Mouse (Mus musculus) lung, postnatal 4 days (tissue): ENCODE measurements around the gene Stk24.
A peak's percentile ranks its signal among the peaks of the same experiment; 100 is the strongest.

ENCODE experiments used
- DNase-seq, 2 experiments: peaks; one replicate each; pipeline ENCODE4 v3.0.0; 2021

Stk24 gene

GRCm38 (mm10) chr14:121378243-121379115, 1.3 kb downstream of the Stk24 start:
- DNase-seq: peak; percentile 77 to 81

- no peak for DNase-seq
Observed at GRCm38 (mm10) chr14:121376566-121376965, 3.2 kb downstream of the Stk24 start.

DNA sequence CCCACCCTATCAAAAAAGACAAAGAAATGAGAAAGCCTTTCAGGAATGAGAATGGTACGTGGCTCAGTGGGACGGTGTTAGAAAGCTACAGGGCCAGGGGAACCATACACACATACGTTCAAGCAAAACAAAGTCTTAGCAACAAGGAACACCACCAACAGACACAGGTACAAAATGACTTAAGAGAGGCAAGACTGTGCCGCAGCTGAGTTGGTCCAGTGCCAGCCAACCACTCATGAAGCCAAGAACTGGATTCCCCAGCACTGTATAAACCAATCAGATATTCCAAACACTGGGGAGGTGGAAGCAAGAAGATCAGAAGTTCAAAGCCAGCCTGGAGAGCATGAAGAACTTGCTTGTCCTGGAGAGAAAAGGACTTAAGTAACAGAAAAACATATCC, 5.9 kb downstream of the Stk24 start:
- DNase-seq: no peak

DNA sequence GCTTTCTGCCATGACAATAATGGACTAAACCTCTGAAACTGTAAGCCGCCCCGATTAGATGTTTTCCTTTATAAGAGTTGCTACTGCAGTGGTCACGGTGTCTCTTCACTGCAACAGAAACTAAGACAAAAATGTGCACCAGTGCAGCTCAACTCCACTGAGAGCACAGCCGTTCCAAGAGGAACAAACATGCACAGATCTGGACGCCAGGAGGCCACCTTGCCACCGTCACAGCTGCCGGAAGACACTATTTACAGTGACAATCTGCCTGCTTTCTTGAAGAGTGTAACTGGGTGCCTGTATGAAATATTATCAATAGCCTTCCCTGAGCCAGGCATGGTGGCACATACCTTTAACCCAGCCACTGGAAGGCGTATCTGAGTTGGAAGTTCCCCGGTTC, 6.8 kb downstream of the Stk24 start:
- peak in 1 of 2 experiments; percentile 38 for DNase-seq

DNA sequence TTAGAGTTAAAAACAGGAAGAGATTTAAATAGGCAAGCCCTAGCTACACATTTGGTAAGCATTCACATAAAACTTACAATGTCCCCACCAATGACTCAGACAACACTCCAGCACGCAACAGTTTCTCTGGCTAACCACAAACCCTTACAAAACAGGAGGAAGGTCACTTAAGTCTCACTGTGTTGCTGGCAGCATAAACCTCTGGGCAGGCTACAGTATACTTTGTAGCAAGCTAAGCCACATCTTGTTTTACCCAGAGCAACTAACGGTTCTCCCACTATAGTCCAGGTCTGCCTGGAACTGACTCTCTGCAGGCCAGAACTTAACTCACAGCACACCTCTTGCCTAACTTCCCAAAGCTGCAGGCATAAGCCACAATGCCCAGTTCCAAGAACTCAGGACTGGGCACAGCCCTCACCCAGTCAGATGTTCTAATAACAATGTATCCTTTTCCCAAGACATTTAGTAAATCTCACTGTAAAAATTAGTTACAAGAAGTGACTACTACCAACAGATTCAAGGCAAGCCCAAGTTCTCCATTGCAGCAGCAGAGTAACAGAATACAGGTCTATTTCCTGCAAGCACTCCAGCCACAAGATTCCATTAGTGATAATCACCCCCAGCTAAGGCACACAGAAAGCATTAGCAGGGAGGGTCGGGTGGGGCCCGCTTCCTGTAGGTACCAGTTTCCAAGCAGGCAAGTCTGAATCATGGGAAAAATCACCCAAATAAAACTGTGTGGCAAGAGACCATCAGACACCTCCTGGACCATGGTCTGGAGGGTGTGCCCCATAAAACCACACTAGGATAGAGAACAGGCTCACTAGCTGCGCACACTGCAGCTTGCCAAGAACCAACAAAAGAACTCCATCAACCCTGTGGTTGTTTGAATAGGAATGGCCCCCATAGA, 7.6 kb downstream of the Stk24 start:
- peak in 1 of 2 experiments; percentile 40 for DNase-seq

DNA sequence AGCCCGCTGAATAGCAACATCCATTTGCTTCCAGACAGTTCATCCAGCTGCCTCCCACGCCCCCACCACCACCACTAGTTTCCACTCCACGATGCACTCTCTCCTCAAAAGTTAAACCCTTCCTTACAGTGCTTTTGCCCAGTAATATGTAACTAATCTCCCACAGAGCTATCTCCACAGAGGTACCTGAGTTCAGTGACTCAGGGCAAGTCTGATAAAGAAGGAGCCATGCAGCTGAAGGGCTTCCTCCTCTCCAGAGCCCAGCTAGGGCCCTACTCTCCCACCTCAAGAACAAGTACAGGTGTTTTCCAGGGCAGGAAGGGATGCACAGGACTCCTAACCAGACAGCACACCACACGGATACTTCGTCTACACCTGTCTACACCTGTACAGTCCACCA, 10.4 kb downstream of the Stk24 start:
- DNase-seq: no peak

- DNase-seq: peak in 1 of 2 experiments; percentile 29
Observed at GRCm38 (mm10) chr14:121368108-121368705, 11.6 kb downstream of the Stk24 start.

DNA sequence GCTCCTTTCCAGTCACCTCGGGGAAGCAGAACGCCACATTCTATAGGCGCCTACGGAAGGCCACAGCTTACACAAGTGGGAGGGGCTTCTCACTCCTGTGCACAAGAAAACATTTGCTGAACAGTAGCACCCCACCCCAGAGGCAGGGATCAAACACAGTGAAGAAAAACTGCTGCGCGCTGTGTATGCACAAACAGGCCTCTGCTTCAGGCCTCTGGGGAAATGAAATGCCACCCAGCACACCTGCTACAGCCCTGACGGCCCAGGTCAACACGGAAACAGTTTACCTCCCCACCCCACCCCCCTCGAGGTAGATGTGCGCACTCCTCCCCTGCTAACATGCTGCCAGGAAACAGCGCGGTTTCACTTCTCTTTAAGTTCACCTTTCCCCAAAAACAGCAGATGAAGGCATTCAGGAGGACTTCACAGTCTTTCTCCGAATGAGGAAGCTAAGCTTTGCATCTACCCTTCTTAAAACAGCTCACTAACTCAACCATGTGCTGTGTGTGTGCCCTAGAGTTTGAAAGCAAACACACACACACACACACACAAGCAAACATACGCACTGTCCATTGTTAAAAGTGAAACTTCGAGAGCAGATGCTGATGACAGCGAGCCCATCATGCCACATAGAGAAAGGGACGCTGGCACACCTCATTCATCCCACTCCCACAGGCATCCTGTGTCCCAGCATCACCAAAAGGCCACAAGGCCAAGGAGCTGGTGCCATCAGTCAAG, 13.7 kb downstream of the Stk24 start:
- peak; percentile 55 to 58 for DNase-seq

DNA sequence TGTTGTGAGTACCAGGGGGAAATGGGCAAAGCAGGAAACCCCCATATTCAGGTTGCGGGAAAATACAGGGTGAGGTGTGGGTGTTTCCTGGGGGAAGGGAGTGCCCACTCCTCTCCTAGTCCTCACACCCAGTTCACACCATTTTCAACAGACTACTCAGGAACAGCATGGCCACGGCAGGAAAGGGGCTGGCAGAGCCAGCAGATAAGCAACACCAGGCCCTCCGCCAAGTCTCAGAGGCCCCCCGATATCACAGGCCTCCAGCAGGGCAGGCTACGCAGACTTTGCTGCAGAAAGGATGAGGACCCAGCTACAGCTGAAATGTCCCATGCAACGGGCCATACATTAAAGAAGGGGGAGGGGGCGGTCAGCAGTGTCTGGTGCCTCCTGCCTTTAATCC, 14.4 kb downstream of the Stk24 start:
- DNase-seq: peak; percentile 41 to 65

GRCm38 (mm10) chr14:121364282-121364681, 15.5 kb downstream of the Stk24 start:
- DNase-seq: no peak

- DNase-seq: peak; percentile 77 to 89
Observed at GRCm38 (mm10) chr14:121361319-121362114, 18.3 kb downstream of the Stk24 start.

- no peak for DNase-seq
Observed at GRCm38 (mm10) chr14:121359850-121360249, 20.0 kb downstream of the Stk24 start.

- no peak for DNase-seq
Observed at GRCm38 (mm10) chr14:121359015-121359414, 20.8 kb downstream of the Stk24 start.

DNA sequence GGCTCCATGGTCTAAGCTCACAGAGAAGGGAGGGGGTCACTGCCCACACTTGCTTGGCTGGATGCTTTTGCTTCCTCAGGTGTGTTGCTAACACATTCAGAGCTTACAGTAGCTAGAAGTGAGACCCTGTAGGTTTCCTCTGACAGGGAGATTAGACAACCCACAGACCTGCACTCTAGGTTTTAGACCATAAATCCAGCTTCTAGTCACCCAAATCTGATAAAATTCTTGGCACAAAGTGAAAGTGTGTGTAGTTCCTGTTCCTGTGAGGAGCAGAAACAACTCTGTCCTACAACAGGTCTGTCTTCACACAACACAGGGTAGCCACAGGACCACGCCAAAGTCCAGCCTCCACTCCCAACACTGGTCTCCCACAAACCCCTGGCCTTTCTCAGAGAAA, 21.5 kb downstream of the Stk24 start:
- no peak for DNase-seq

GRCm38 (mm10) chr14:121356336-121356862, 23.4 kb downstream of the Stk24 start:
- DNase-seq: no peak

DNA sequence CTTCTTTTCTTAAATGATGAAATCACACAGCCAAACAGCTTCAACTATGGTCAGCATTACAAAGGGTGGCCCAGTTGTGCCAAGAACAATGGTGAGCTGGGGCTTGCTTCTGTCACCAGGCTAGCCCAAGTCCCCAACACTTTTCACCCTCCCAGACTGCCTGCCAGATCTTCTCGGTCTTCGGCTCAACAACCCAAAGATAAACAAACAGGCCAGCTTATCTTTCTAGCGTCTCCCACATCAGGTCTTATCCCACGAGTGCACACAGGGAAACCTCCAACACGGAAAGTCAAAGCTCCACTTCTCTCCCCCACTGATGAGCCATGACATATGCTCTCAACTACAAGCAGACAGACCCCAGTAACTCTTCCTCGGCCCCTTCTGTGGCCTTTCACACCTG, 24.1 kb downstream of the Stk24 start:
- no peak for DNase-seq

GRCm38 (mm10) chr14:121353648-121354377, 26.0 kb downstream of the Stk24 start:
- DNase-seq: no peak

- no peak for DNase-seq
Observed at GRCm38 (mm10) chr14:121352744-121353143, 27.1 kb downstream of the Stk24 start.

- no peak for DNase-seq
Observed at GRCm38 (mm10) chr14:121351737-121352136, 28.1 kb downstream of the Stk24 start.

- DNase-seq: no peak
Observed at GRCm38 (mm10) chr14:121350011-121350410, 29.8 kb downstream of the Stk24 start.

DNA sequence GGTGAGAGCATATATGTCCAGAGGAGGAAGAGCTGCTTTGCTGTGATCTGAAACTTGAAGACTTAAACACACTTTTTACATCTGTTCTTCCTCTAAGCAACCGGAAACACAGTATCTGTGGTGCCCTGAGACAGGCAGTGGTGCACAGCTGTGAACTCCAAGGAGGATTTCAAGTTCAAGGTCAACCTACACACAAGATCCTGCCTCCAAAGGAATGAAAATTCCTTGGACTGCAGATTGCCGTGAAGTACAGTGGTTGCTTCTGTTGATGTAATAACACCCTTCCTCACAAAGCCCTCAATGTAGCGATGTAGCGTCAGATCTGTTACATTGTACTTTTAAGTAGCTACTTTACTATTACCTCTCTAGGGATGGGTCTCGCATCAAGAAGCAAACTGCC, 30.5 kb downstream of the Stk24 start:
- no peak for DNase-seq
